Mouse (Mus musculus): ENCODE data around the gene Vsx1. TPM values are rescaled to one million over a fixed set of nuclear protein-coding genes. Genes with fewer than 3 reads are reported as not detected.

The Vsx1 gene
- polyA plus RNA-seq, 1 experiment, result not detected

DNA sequence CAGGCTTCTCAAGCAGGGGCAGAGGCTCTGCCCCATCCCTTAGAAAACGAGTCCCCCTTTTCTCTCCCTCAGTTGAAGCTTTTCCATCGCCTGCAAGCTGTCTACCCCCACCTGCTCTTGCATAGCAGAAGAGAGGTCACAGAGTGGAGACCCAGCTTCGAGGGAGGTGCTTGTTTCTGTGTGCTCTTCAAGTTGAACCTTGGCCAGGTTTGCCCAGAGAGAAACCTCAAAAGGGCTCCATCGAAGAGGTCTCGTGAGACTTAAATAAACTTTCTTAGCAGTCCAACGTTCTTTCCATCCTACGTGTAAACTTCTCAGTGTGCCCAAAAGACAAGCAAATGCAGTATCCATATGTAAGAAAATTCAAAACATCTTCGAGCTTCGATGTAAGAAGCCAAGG is 37.8 kb downstream of the Vsx1 start:
- H3K79me2 ChIP-seq (ENCODE audit: control insufficient read depth, insufficient read depth), result no peaks in the 10 kb centered on the region
- TF ChIP-seq REST (IDR thresholded peaks at IDR 0.05; ENCODE audit: insufficient read depth, insufficient read length), result no peak
- TF ChIP-seq TCF3 (IDR thresholded peaks at IDR 0.05; ENCODE audit: insufficient read length, low read depth), result no peak
- no peak for TF ChIP-seq USF1 (IDR thresholded peaks at IDR 0.05; ENCODE audit: low read depth)
- TF ChIP-seq SRF (IDR thresholded peaks at IDR 0.05; ENCODE audit: control insufficient read depth, insufficient read length, low read depth), result no peak
- H3K27me3 ChIP-seq (ENCODE audit: control insufficient read depth, insufficient read depth, insufficient read length), result peaks cover 5% of the 10 kb centered on the region
- H3K4me2 ChIP-seq (ENCODE audit: low read depth), result no peak overlapping the region
- no peak overlapping the region for H3K4me3 ChIP-seq
- no peaks in the 10 kb centered on the region for H3K36me3 ChIP-seq (ENCODE audit: control insufficient read depth, insufficient read depth)
- H3ac ChIP-seq (ENCODE audit: control insufficient read depth, insufficient read length), result no peak overlapping the region

DNA sequence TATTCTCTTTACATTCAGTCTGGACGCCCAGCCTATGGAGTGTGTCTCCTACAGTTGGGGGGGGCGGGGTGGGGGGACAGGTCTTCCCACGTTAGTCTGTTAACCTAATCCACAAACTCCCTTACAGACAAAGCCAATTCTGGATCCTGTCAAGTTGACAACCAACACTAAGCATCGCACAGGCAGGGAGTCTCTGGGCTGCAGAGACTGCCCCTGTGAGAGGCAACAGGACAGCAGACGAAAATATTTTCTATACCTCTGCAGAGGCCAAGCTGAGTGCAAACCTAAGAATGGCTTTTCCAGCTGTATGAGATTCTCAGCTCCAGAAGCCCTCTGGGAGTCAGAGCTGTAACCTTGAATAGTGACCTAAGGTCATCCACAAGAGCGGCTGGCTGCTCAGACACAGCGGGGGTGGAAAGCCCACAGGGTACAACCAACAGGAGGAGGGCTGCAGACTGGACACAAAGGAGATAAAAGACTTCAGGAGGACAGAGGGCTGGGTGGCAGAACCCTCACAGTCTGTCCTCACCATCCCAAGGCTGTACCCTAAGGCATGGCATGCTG is 38.6 kb downstream of the Vsx1 start:
- H3K36me3 ChIP-seq (ENCODE audit: control insufficient read depth, insufficient read depth), result no peaks in the 10 kb centered on the region
- H3K4me2 ChIP-seq (ENCODE audit: low read depth), result no peak overlapping the region
- no peak overlapping the region for H3ac ChIP-seq (ENCODE audit: control insufficient read depth, insufficient read length)
- no peak for TF ChIP-seq REST (IDR thresholded peaks at IDR 0.05; ENCODE audit: insufficient read depth, insufficient read length)
- no peak for TF ChIP-seq TCF3 (IDR thresholded peaks at IDR 0.05; ENCODE audit: insufficient read length, low read depth)
- no peak for TF ChIP-seq POLR2AphosphoS2 (IDR thresholded peaks at IDR 0.05; ENCODE audit: insufficient read length, low read depth)
- TF ChIP-seq E2F4 (IDR thresholded peaks at IDR 0.05; ENCODE audit: insufficient read depth), result no peak
- no peak for TF ChIP-seq CEBPB (IDR thresholded peaks at IDR 0.05; ENCODE audit: insufficient read depth, poor library complexity, severe bottlenecking)
- TF ChIP-seq MYOD1 (IDR thresholded peaks at IDR 0.05; ENCODE audit: control insufficient read depth in 1 of 3, insufficient read length in 2 of 3, low read depth in 2 of 3), result no peak
- no peak for TF ChIP-seq MYOG (IDR thresholded peaks at IDR 0.05; ENCODE audit: control insufficient read depth in 1 of 3, insufficient read depth in 1 of 3, insufficient read length in 2 of 3, low read depth in 2 of 3)
- no peak for TF ChIP-seq MAX (IDR thresholded peaks at IDR 0.05; ENCODE audit: low read depth)
- no peak for TF ChIP-seq USF1 (IDR thresholded peaks at IDR 0.05; ENCODE audit: low read depth)
- no peak for TF ChIP-seq TCF12 (IDR thresholded peaks at IDR 0.05; ENCODE audit: insufficient read depth, poor library complexity, severe bottlenecking)
- no peak for TF ChIP-seq POLR2A (IDR thresholded peaks at IDR 0.05; ENCODE audit: insufficient read length, low read depth)
- no peak for TF ChIP-seq SRF (IDR thresholded peaks at IDR 0.05; ENCODE audit: control insufficient read depth, insufficient read length, low read depth)
- no peaks in the 10 kb centered on the region for H3K79me2 ChIP-seq (ENCODE audit: control insufficient read depth, insufficient read depth)
- no peak overlapping the region for H3K4me3 ChIP-seq
- peaks cover 5% of the 10 kb centered on the region for H3K27me3 ChIP-seq (ENCODE audit: control insufficient read depth, insufficient read depth, insufficient read length)

DNA sequence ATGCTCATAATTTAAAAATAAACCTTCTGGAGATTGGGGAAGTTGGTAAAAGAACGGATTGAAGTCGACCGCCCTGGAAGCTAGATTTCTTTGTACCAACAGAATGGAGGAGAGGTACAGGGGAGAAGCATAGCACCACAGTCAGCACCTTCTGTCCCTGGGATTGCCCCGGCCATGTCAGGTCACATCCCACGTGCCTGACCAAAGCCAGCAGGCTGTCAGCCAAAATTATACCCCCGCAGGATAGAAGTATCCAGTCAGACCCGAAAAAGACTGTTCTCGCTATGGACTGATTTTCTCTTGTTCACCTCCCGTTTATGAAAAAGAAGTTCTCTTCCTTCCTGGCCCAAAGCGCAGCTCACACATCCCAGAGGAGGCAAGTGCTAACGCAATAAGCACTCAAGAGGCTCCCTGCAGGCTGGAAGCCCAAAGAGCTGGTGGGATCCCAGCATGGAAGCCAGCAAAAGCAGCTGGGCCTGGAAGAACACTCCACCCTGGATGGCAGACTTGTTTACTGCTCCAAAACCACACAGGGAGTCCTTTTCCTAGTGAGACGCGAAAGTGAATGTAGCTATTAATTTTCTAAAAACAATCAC is 40.8 kb downstream of the Vsx1 start:
- H3K79me2 ChIP-seq (ENCODE audit: control insufficient read depth, insufficient read depth), result no peaks in the 10 kb centered on the region
- H3K36me3 ChIP-seq (ENCODE audit: control insufficient read depth, insufficient read depth), result no peaks in the 10 kb centered on the region
- TF ChIP-seq REST (IDR thresholded peaks at IDR 0.05; ENCODE audit: insufficient read depth, insufficient read length) (no peak), MYOD1 (IDR thresholded peaks at IDR 0.05; ENCODE audit: control insufficient read depth in 1 of 3, insufficient read length in 2 of 3, low read depth in 2 of 3) (no peak), CEBPB (IDR thresholded peaks at IDR 0.05; ENCODE audit: insufficient read depth, poor library complexity, severe bottlenecking) (no peak), TCF3 (IDR thresholded peaks at IDR 0.05; ENCODE audit: insufficient read length, low read depth) (no peak), TCF12 (IDR thresholded peaks at IDR 0.05; ENCODE audit: insufficient read depth, poor library complexity, severe bottlenecking) (no peak), SRF (IDR thresholded peaks at IDR 0.05; ENCODE audit: control insufficient read depth, insufficient read length, low read depth) (no peak), USF1 (IDR thresholded peaks at IDR 0.05; ENCODE audit: low read depth) (no peak), POLR2A (IDR thresholded peaks at IDR 0.05; ENCODE audit: insufficient read length, low read depth) (no peak), MYOG (IDR thresholded peaks at IDR 0.05; ENCODE audit: control insufficient read depth in 1 of 3, insufficient read depth in 1 of 3, insufficient read length in 2 of 3, low read depth in 2 of 3) (no peak), POLR2AphosphoS2 (IDR thresholded peaks at IDR 0.05; ENCODE audit: insufficient read length, low read depth) (no peak), MAX (IDR thresholded peaks at IDR 0.05; ENCODE audit: low read depth) (no peak), E2F4 (IDR thresholded peaks at IDR 0.05; ENCODE audit: insufficient read depth) (no peak)

DNA sequence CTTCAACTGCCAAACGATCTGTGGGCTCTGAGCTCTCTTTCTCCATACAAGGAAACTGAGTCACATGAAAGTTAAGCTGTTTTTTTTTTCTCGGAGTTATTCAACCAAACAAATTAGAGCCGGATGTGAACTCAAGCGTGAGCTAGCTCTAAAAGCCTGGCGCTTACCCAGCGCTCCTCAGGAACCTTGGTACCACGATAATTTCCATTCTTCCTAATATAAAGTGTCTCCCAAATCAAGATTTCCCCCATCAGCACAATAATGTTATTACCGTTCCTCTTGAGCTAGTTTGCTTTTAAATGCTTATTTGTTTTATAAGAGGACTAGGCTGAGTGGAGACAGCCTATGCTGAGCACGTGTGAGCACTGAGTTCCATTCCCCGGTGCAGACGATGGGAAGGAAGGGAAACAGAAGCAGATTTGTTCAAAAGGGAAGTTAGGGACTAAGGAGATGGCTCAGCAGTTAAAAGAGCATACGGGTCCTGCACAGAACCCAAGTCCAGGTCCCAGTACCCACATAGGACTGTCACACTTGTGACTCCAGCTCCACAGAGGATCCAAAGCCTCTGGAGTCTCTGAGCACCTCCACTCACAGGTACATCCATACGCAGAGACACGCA is 41.4 kb downstream of the Vsx1 start:
- H3K79me2 ChIP-seq (ENCODE audit: control insufficient read depth, insufficient read depth), result no peaks in the 10 kb centered on the region
- H3K4me2 ChIP-seq (ENCODE audit: low read depth), result no peak overlapping the region
- H3K4me3 ChIP-seq, result no peak overlapping the region
- peaks cover 5% of the 10 kb centered on the region for H3K27me3 ChIP-seq (ENCODE audit: control insufficient read depth, insufficient read depth, insufficient read length)
- H3ac ChIP-seq (ENCODE audit: control insufficient read depth, insufficient read length), result no peak overlapping the region
- no peaks in the 10 kb centered on the region for H3K36me3 ChIP-seq (ENCODE audit: control insufficient read depth, insufficient read depth)
- TF ChIP-seq REST (IDR thresholded peaks at IDR 0.05; ENCODE audit: insufficient read depth, insufficient read length), result no peak
- no peak for TF ChIP-seq POLR2AphosphoS2 (IDR thresholded peaks at IDR 0.05; ENCODE audit: insufficient read length, low read depth)
- TF ChIP-seq TCF3 (IDR thresholded peaks at IDR 0.05; ENCODE audit: insufficient read length, low read depth), result no peak
- TF ChIP-seq USF1 (IDR thresholded peaks at IDR 0.05; ENCODE audit: low read depth), result no peak

More for the DNA sequence above, 40.8 kb downstream of the Vsx1 start:
- Histone ChIP-seq H3K4me2 (ENCODE audit: low read depth) (no peak overlapping the region), H3K27me3 (ENCODE audit: control insufficient read depth, insufficient read depth, insufficient read length) (peaks cover 5% of the 10 kb centered on the region), H3ac (ENCODE audit: control insufficient read depth, insufficient read length) (no peak overlapping the region), H3K4me3 (no peak overlapping the region)
